Mouse (Mus musculus): ENCODE measurements around the gene Hist1h3g. TPM values are rescaled to one million over a fixed set of nuclear protein-coding genes. Genes with fewer than 3 reads are reported as not detected.
"Not testable (repeated sequence)": the region's sequence is repeated elsewhere in the genome, so short reads cannot be mapped to it uniquely, and the experiment has no call there.

Gene Hist1h3g
- polyA plus RNA-seq, 1 experiment from 2014 or later = 1.4 TPM

GRCm38 (mm10) chr13:23571022-23571503, 35.8 kb downstream of the Hist1h3g start, which contains the start of the genes Hist1h2ae and Hist1h2bg:
Hist1h2ae (minus strand) TSS chr13:23571220.
Hist1h2bg (plus strand) TSS chr13:23571396.
- Histone ChIP-seq H3K9me3 (ENCODE audit: control insufficient read depth, low read length) (no peaks in the 10 kb centered on the region), H3K9ac (replicated peaks; ENCODE audit: low read length) (peak within 1 kb of the TSS; percentile 46), H3K27ac (replicated peaks; ENCODE audit: low read depth, low read length) (peak within 1 kb of the TSS; percentile 89), H3K4me3 (replicated peaks; ENCODE audit: low read depth, low read length) (peak within 1 kb of the TSS; percentile 33), H3K27me3 (ENCODE audit: control insufficient read depth, insufficient read depth, low read length) (no peaks in the 10 kb centered on the region), H3K4me1 (ENCODE audit: control insufficient read depth, insufficient read depth, low read length) (peaks cover 22% of the 10 kb centered on the region), H3K36me3 (ENCODE audit: control insufficient read depth, insufficient read depth, low read length) (no peaks in the 10 kb centered on the region), H3K4me2 (ENCODE audit: low read length) (peak within 1 kb of the TSS; percentile 59)
- peak; percentile 90 for ATAC-seq (ENCODE audit: low FRiP score, low TSS enrichment)
- WGBS = 0% methylated on average over 18 of the region's 18 CpGs
- peak; percentile 92 for DNase-seq

GRCm38 (mm10) chr13:23571504-23572217, 36.4 kb downstream of the Hist1h3g start:
- Histone ChIP-seq H3K4me3 (replicated peaks; ENCODE audit: low read depth, low read length) (peak overlapping the region; percentile 33), H3K4me1 (ENCODE audit: control insufficient read depth, insufficient read depth, low read length) (peaks cover 28% of the 10 kb centered on the region), H3K9ac (replicated peaks; ENCODE audit: low read length) (peak overlapping the region; percentile 46), H3K27ac (replicated peaks; ENCODE audit: low read depth, low read length) (peak overlapping the region; percentile 89), H3K4me2 (ENCODE audit: low read length) (peak overlapping the region; percentile 59)
- not testable (repeated sequence) for ATAC-seq (ENCODE audit: low FRiP score, low TSS enrichment); H3K9me3 ChIP-seq (ENCODE audit: control insufficient read depth, low read length); H3K36me3 ChIP-seq (ENCODE audit: control insufficient read depth, insufficient read depth, low read length); H3K27me3 ChIP-seq (ENCODE audit: control insufficient read depth, insufficient read depth, low read length)
- peak; percentile 40 for DNase-seq
- under 1% methylated on average over 12 of the region's 34 CpGs for WGBS

- DNase-seq (no peak), ATAC-seq (ENCODE audit: low FRiP score, low TSS enrichment) (no peak)
- Histone ChIP-seq H3K27me3 (ENCODE audit: control insufficient read depth, insufficient read depth, low read length) (no peaks in the 10 kb centered on the region), H3K9ac (replicated peaks; ENCODE audit: low read length) (peak overlapping the region; percentile 46; the same call in 1 of the 2 replicates), H3K4me3 (replicated peaks; ENCODE audit: low read depth, low read length) (peak overlapping the region; percentile 33), H3K27ac (replicated peaks; ENCODE audit: low read depth, low read length) (peak overlapping the region; percentile 89), H3K4me2 (ENCODE audit: low read length) (peak overlapping the region; percentile 59), H3K9me3 (ENCODE audit: control insufficient read depth, low read length) (no peaks in the 10 kb centered on the region), H3K4me1 (ENCODE audit: control insufficient read depth, insufficient read depth, low read length) (peaks cover 35% of the 10 kb centered on the region), H3K36me3 (ENCODE audit: control insufficient read depth, insufficient read depth, low read length) (no peaks in the 10 kb centered on the region)
- 38% methylated on average over 2 of the region's 2 CpGs for WGBS
Measured at GRCm38 (mm10) chr13:23572218-23573033, 37.2 kb downstream of the Hist1h3g start.

- DNase-seq; ATAC-seq (ENCODE audit: low FRiP score, low TSS enrichment); H3K36me3 ChIP-seq (ENCODE audit: control insufficient read depth, insufficient read depth, low read length); H3K9me3 ChIP-seq (ENCODE audit: control insufficient read depth, low read length); H3K9ac ChIP-seq (replicated peaks; ENCODE audit: low read length); H3K27me3 ChIP-seq (ENCODE audit: control insufficient read depth, insufficient read depth, low read length): not testable (repeated sequence)
- peak overlapping the region; percentile 33 for H3K4me3 ChIP-seq (replicated peaks; ENCODE audit: low read depth, low read length)
- WGBS = 8% methylated on average over 17 of the region's 20 CpGs
- peak overlapping the region; percentile 59 for H3K4me2 ChIP-seq (ENCODE audit: low read length)
- 0 out of 2 replicates have a peak overlapping the region, but pooled peaks have one; percentile 37 for H3K27ac ChIP-seq (replicated peaks; ENCODE audit: low read depth, low read length)
- H3K4me1 ChIP-seq (ENCODE audit: control insufficient read depth, insufficient read depth, low read length) = peaks cover 35% of the 10 kb centered on the region
Measured at GRCm38 (mm10) chr13:23573034-23573897, 38.0 kb downstream of the Hist1h3g start.

GRCm38 (mm10) chr13:23573898-23574524, 38.8 kb downstream of the Hist1h3g start, which contains the start of the genes Hist1h2bf and Hist1h2ad:
Hist1h2bf (minus strand) TSS chr13:23574196.
Hist1h2ad (plus strand) TSS chr13:23574381.
- WGBS = under 1% methylated on average over 33 of the region's 42 CpGs
- Histone ChIP-seq H3K4me3 (replicated peaks; ENCODE audit: low read depth, low read length) (peak within 1 kb of the TSS; percentile 36), H3K4me1 (ENCODE audit: control insufficient read depth, insufficient read depth, low read length) (peaks cover 35% of the 10 kb centered on the region), H3K4me2 (ENCODE audit: low read length) (peak within 1 kb of the TSS; percentile 59), H3K27ac (replicated peaks; ENCODE audit: low read depth, low read length) (peak within 1 kb of the TSS; percentile 76)
- not testable (repeated sequence) for H3K9ac ChIP-seq (replicated peaks; ENCODE audit: low read length); H3K36me3 ChIP-seq (ENCODE audit: control insufficient read depth, insufficient read depth, low read length); H3K27me3 ChIP-seq (ENCODE audit: control insufficient read depth, insufficient read depth, low read length); H3K9me3 ChIP-seq (ENCODE audit: control insufficient read depth, low read length)
- DNase-seq = peak; percentile 98
- peak; percentile 91 for ATAC-seq (ENCODE audit: low FRiP score, low TSS enrichment)

GRCm38 (mm10) chr13:23574546-23575170, 39.4 kb downstream of the Hist1h3g start:
- ATAC-seq (ENCODE audit: low FRiP score, low TSS enrichment) (0 out of 2 replicates have a peak, but pooled peaks have one; percentile 0), DNase-seq (peak; percentile 37)
- WGBS = 0% methylated on average over 5 of the region's 39 CpGs
- Histone ChIP-seq H3K4me1 (ENCODE audit: control insufficient read depth, insufficient read depth, low read length) (peaks cover 35% of the 10 kb centered on the region), H3K27ac (replicated peaks; ENCODE audit: low read depth, low read length) (peak overlapping the region; percentile 76), H3K4me2 (ENCODE audit: low read length) (peak overlapping the region; percentile 59), H3K4me3 (replicated peaks; ENCODE audit: low read depth, low read length) (peak overlapping the region; percentile 36)
- H3K9me3 ChIP-seq (ENCODE audit: control insufficient read depth, low read length); H3K9ac ChIP-seq (replicated peaks; ENCODE audit: low read length); H3K36me3 ChIP-seq (ENCODE audit: control insufficient read depth, insufficient read depth, low read length); H3K27me3 ChIP-seq (ENCODE audit: control insufficient read depth, insufficient read depth, low read length): not testable (repeated sequence)

GRCm38 (mm10) chr13:23575271-23575851, 40.1 kb downstream of the Hist1h3g start, which contains the start of gene Hist1h3d:
Hist1h3d (plus strand) TSS chr13:23575763.
- DNase-seq = peak; percentile 88
- WGBS = under 1% methylated on average over 18 of the region's 18 CpGs
- H3K4me2 ChIP-seq (ENCODE audit: low read length) = peak within 1 kb of the TSS; percentile 59

More at GRCm38 (mm10) chr13:23575271-23575851, 40.1 kb downstream of the Hist1h3g start, which contains the start of gene Hist1h3d:
- H3K4me1 ChIP-seq (ENCODE audit: control insufficient read depth, insufficient read depth, low read length) = peaks cover 31% of the 10 kb centered on the region
- H3K27me3 ChIP-seq (ENCODE audit: control insufficient read depth, insufficient read depth, low read length) = no peaks in the 10 kb centered on the region
- H3K36me3 ChIP-seq (ENCODE audit: control insufficient read depth, insufficient read depth, low read length) = no peaks in the 10 kb centered on the region
- peak within 1 kb of the TSS; percentile 76 for H3K27ac ChIP-seq (replicated peaks; ENCODE audit: low read depth, low read length)
- H3K9me3 ChIP-seq (ENCODE audit: control insufficient read depth, low read length) = no peaks in the 10 kb centered on the region
- H3K4me3 ChIP-seq (replicated peaks; ENCODE audit: low read depth, low read length) = peak within 1 kb of the TSS; percentile 36
- peak; percentile 72 for ATAC-seq (ENCODE audit: low FRiP score, low TSS enrichment)
- peak within 1 kb of the TSS; percentile 30; the same call in 1 of the 2 replicates for H3K9ac ChIP-seq (replicated peaks; ENCODE audit: low read length)

All from midbrain, embryonic 14.5 days (tissue).